Mouse (Mus musculus): ENCODE results near the gene Msi1. TPM values are rescaled to one million over a fixed set of nuclear protein-coding genes. Genes with fewer than 3 reads are reported as not detected.

Gene Msi1
- polyA plus RNA-seq (2016; fragmentation: Nextera tagmentation; extraction: Ambion mirVana), result 29.4 and 29.5 TPM in 2 replicates

- Histone ChIP-seq H3K4me2 (peak within 1 kb of the TSS; percentile 93), H3K9me3 (no peaks in the 10 kb centered on the region), H3K9ac (replicated peaks) (peak within 1 kb of the TSS; percentile 99), H3K4me1 (replicated peaks) (peaks cover 51% of the 10 kb centered on the region), H3K4me3 (replicated peaks) (peak within 1 kb of the TSS; percentile 98), H3K27me3 (peaks cover 13% of the 10 kb centered on the region; the same call in 1 of the 2 replicates), H3K27ac (peak within 1 kb of the TSS; percentile 91), H3K36me3 (peaks cover 28% of the 10 kb centered on the region)
- ATAC-seq (ENCODE audit: insufficient number of reproducible peaks, insufficient read depth, low FRiP score, low TSS enrichment, low read depth), result peak; percentile 71
- WGBS, result 1% methylated on average over 65 of the region's 117 CpGs
Observed at GRCm38 (mm10) chr5:115429359-115430186, at the start of gene Msi1. Gene Msi1 (plus strand): TSS chr5:115429599.

GRCm38 (mm10) chr5:115391935-115392334 is 37.5 kb upstream of the Msi1 start:
- Histone ChIP-seq H3K27me3 (peaks cover 9% of the 10 kb centered on the region; the same call in 1 of the 2 replicates), H3K4me1 (replicated peaks) (peaks cover 12% of the 10 kb centered on the region; the same call in 1 of the 2 replicates), H3K9ac (replicated peaks) (no peak overlapping the region), H3K4me2 (no peak overlapping the region), H3K36me3 (no peaks in the 10 kb centered on the region), H3K27ac (no peak overlapping the region; the same call in 1 of the 2 replicates), H3K9me3 (no peaks in the 10 kb centered on the region), H3K4me3 (replicated peaks) (no peak overlapping the region)
- no peak for ATAC-seq (ENCODE audit: insufficient number of reproducible peaks, insufficient read depth, low FRiP score, low TSS enrichment, low read depth)
- WGBS, result 37% methylated on average over 9 of the region's 9 CpGs

DNA sequence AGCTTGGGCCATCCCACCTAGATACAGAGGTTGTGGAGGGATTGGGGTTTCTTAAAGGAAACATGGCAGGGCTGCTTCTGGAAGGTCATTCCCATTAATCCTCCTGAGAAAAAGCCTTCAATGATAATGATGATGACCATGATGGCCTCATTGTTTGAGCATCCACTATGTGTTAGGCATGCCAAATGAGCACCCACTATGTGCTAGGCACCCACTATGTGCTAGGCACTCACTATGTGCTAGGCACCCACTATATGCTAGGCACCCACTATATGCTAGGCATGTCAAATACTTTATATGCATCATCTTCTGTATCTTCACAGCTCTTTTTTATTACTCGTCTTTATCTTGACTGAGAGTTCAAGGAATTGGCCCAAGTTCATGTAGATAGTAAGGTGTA is 36.4 kb upstream of the Msi1 start:
- H3K27me3 ChIP-seq, result peaks cover 16% of the 10 kb centered on the region; the same call in 1 of the 2 replicates
- no peaks in the 10 kb centered on the region for H3K36me3 ChIP-seq
- no peak for ATAC-seq (ENCODE audit: insufficient number of reproducible peaks, insufficient read depth, low FRiP score, low TSS enrichment, low read depth)
- H3K9ac ChIP-seq (replicated peaks), result no peak overlapping the region
- no peak overlapping the region for H3K4me2 ChIP-seq
- no peaks in the 10 kb centered on the region for H3K9me3 ChIP-seq
- no peak overlapping the region for H3K27ac ChIP-seq
- H3K4me1 ChIP-seq (replicated peaks), result peaks cover 12% of the 10 kb centered on the region
- no peak overlapping the region for H3K4me3 ChIP-seq (replicated peaks)
- 76% methylated on average over 1 of the region's 1 CpGs for WGBS

GRCm38 (mm10) chr5:115394223-115394622 is 35.2 kb upstream of the Msi1 start:
- WGBS, result 4% methylated on average over 8 of the region's 8 CpGs
- H3K9ac ChIP-seq (replicated peaks), result 0 out of 2 replicates have a peak overlapping the region, but pooled peaks have one; percentile 27
- no peak overlapping the region for H3K4me3 ChIP-seq (replicated peaks)
- no peaks in the 10 kb centered on the region for H3K9me3 ChIP-seq
- H3K4me1 ChIP-seq (replicated peaks), result peaks cover 24% of the 10 kb centered on the region
- no peak for ATAC-seq (ENCODE audit: insufficient number of reproducible peaks, insufficient read depth, low FRiP score, low TSS enrichment, low read depth)
- no peaks in the 10 kb centered on the region for H3K36me3 ChIP-seq
- H3K27ac ChIP-seq, result no peak overlapping the region
- peaks cover 16% of the 10 kb centered on the region; the same call in 1 of the 2 replicates for H3K27me3 ChIP-seq
- H3K4me2 ChIP-seq, result peak overlapping the region; percentile 17; the same call in 1 of the 2 replicates

DNA sequence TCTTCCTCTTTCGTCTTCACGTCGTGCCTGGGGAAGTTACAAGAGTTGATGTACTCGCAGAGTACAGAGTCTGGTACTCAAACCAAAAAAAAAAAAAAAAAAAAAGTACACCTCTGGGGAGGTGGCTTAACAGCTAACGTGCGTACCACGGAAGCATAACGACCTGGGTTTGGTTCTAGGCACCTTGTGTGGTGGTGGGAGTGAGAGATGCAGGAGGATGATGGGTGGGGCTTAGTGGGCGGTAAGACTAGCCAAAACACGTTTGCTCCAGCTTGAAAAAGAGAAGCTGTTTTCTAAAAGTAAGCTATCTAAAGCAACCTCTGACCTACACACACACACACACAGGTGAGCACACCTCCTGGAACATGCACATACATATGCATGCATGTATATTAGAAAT is 34.6 kb upstream of the Msi1 start:
- H3K27me3 ChIP-seq, result peaks cover 16% of the 10 kb centered on the region; the same call in 1 of the 2 replicates
- no peak for ATAC-seq (ENCODE audit: insufficient number of reproducible peaks, insufficient read depth, low FRiP score, low TSS enrichment, low read depth)
- H3K4me1 ChIP-seq (replicated peaks), result peaks cover 25% of the 10 kb centered on the region
- WGBS, result 21% methylated on average over 10 of the region's 10 CpGs
- no peak overlapping the region for H3K9ac ChIP-seq (replicated peaks)
- no peak overlapping the region for H3K4me2 ChIP-seq
- H3K36me3 ChIP-seq, result no peaks in the 10 kb centered on the region
- H3K9me3 ChIP-seq, result no peaks in the 10 kb centered on the region
- no peak overlapping the region for H3K4me3 ChIP-seq (replicated peaks)
- no peak overlapping the region for H3K27ac ChIP-seq

DNA sequence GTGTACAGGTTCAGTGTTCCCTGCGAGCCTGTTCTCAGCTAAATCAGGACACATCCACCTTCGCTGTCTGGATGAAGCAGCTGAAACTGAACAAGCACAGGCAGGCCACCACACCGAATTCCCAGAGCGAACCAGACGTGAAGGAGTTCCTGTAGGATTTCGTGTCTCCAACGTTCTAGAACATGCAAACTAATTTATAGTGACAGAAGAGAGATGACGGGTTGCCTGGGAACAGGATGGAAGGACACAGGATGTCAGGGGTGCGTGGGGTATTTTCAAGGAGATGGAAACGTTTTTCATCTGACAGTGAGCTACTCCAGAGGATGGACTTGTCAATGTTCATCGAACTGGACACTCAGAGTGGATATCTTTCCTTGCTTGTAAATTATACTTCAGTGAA is 32.7 kb upstream of the Msi1 start:
- no peak overlapping the region for H3K9ac ChIP-seq (replicated peaks)
- no peak for ATAC-seq (ENCODE audit: insufficient number of reproducible peaks, insufficient read depth, low FRiP score, low TSS enrichment, low read depth)
- no peak overlapping the region for H3K4me2 ChIP-seq
- no peak overlapping the region for H3K4me3 ChIP-seq (replicated peaks)
- H3K36me3 ChIP-seq, result no peaks in the 10 kb centered on the region
- peaks cover 16% of the 10 kb centered on the region; the same call in 1 of the 2 replicates for H3K27me3 ChIP-seq
- H3K27ac ChIP-seq, result no peak overlapping the region
- H3K9me3 ChIP-seq, result no peaks in the 10 kb centered on the region
- WGBS, result 68% methylated on average over 11 of the region's 11 CpGs
- H3K4me1 ChIP-seq (replicated peaks), result peaks cover 25% of the 10 kb centered on the region

DNA sequence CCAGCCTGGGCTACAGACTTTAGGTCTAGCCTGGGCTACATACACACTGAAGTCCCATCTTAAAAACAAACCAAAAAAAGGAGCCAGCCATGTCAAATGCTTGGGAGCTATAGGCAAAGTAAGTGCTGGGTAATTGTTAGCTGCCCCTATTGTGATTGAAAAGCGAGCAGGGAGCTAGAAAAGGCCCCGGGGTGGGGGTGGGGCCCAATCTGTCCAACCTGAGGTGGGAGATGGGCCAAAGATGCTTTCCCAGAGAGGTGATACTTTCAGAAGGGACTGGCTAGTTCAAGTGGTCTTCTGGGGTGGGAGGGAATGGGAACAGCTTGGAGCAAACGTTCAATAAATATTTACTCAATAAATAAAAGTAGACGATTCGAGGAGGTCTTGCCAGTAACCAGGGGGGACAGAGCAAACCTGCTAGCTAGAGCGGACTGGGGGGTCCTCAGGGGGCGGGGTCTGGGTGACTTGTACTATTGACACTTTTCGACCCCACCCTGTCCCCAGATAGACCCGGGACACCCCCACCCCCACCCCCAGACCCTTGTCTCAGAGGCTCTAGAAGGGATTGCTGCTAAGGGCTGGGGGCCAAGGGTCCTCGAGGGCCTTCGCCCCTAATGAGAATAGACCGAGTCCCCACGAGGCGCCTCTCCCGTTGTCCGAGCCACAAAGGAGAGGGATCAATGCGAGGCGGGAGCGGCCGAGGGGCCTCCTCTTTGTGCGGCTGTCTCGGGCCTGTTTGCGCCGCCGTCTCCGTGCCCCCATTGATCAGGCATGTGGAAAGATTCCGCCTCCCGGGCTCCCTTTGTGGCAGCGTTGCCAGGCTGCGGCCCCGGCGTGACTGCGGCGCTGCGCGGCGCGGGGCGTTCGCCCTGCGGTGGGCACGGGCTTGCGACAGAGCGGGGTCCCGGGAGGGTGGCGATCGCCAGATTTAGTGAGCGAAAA is 31.3 kb upstream of the Msi1 start:
- Histone ChIP-seq H3K4me2 (peak overlapping the region; percentile 82), H3K9ac (replicated peaks) (peak overlapping the region; percentile 77), H3K27ac (no peak overlapping the region), H3K27me3 (peaks cover 16% of the 10 kb centered on the region; the same call in 1 of the 2 replicates), H3K4me1 (replicated peaks) (peaks cover 22% of the 10 kb centered on the region), H3K9me3 (no peaks in the 10 kb centered on the region), H3K36me3 (no peaks in the 10 kb centered on the region), H3K4me3 (replicated peaks) (peak overlapping the region; percentile 43)
- no peak for ATAC-seq (ENCODE audit: insufficient number of reproducible peaks, insufficient read depth, low FRiP score, low TSS enrichment, low read depth)
- WGBS, result 4% methylated on average over 48 of the region's 48 CpGs

GRCm38 (mm10) chr5:115402063-115402462 is 27.3 kb upstream of the Msi1 start:
- Histone ChIP-seq H3K36me3 (no peaks in the 10 kb centered on the region), H3K27ac (no peak overlapping the region), H3K9ac (replicated peaks) (no peak overlapping the region), H3K9me3 (no peaks in the 10 kb centered on the region), H3K4me3 (replicated peaks) (no peak overlapping the region), H3K4me1 (replicated peaks) (peaks cover 29% of the 10 kb centered on the region), H3K27me3 (0 out of 2 replicates have a peak, but pooled peaks cover 7% of the 10 kb centered on the region), H3K4me2 (no peak overlapping the region)
- no peak for ATAC-seq (ENCODE audit: insufficient number of reproducible peaks, insufficient read depth, low FRiP score, low TSS enrichment, low read depth)
- 92% methylated on average over 8 of the region's 8 CpGs for WGBS

GRCm38 (mm10) chr5:115403436-115404140 is 25.8 kb upstream of the Msi1 start:
- Histone ChIP-seq H3K36me3 (no peaks in the 10 kb centered on the region), H3K9ac (replicated peaks) (no peak overlapping the region), H3K4me2 (peak overlapping the region; percentile 57), H3K27ac (no peak overlapping the region), H3K4me1 (replicated peaks) (peaks cover 21% of the 10 kb centered on the region), H3K4me3 (replicated peaks) (peak overlapping the region; percentile 27), H3K27me3 (no peaks in the 10 kb centered on the region), H3K9me3 (no peaks in the 10 kb centered on the region)
- WGBS, result 22% methylated on average over 17 of the region's 17 CpGs
- no peak for ATAC-seq (ENCODE audit: insufficient number of reproducible peaks, insufficient read depth, low FRiP score, low TSS enrichment, low read depth)

GRCm38 (mm10) chr5:115404241-115404794 is 25.1 kb upstream of the Msi1 start:
- peak overlapping the region; percentile 27 for H3K4me3 ChIP-seq (replicated peaks)
- H3K4me1 ChIP-seq (replicated peaks), result peaks cover 14% of the 10 kb centered on the region
- peak overlapping the region; percentile 56 for H3K9ac ChIP-seq (replicated peaks)
- H3K27ac ChIP-seq, result peak overlapping the region; percentile 82
- no peaks in the 10 kb centered on the region for H3K36me3 ChIP-seq
- H3K27me3 ChIP-seq, result no peaks in the 10 kb centered on the region
- no peaks in the 10 kb centered on the region for H3K9me3 ChIP-seq
- peak; percentile 47; the same call in 1 of the 2 replicates for ATAC-seq (ENCODE audit: insufficient number of reproducible peaks, insufficient read depth, low FRiP score, low TSS enrichment, low read depth)
- H3K4me2 ChIP-seq, result peak overlapping the region; percentile 57
- 1% methylated on average over 18 of the region's 18 CpGs for WGBS

Measured in limb, embryonic 12.5 days (tissue).